Mouse (Mus musculus) spleen, postnatal 4 days (tissue): ENCODE measurements around the gene Mageb18.
A peak's percentile ranks its signal among the peaks of the same experiment; 100 is the strongest.
"Not testable (repeated sequence)": the region's sequence is repeated elsewhere in the genome, so short reads cannot be mapped to it uniquely, and the experiment has no call there.

Source experiments
- DNase-seq, 2 experiments: peaks; one replicate each; pipeline ENCODE4 v3.0.0; 2022; ENCODE audit warnings: low spot score in 2 of 2

Gene Mageb18

DNA sequence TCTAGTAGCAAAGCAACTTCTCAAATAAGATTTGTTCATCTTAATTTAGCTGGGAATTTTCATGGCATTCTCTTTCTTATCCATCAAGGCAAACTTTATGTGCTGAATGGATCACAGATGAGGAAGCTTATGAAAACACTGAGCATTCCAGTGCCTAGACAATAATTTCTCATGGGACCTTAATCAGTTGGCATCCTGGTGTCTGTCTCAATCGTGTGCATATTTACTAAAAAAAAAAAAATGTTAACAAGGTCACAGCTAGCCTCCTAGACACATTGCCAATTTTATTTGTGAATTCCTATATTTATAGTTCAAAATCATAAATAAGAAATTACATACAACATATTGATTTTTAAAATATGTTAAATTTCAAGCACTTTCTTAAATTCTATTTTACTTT is at the start of gene Mageb18:
Gene Mageb18 (minus strand): TSS at position 101 of the 400 bp plus-strand sequence.
- no peak for DNase-seq

DNA sequence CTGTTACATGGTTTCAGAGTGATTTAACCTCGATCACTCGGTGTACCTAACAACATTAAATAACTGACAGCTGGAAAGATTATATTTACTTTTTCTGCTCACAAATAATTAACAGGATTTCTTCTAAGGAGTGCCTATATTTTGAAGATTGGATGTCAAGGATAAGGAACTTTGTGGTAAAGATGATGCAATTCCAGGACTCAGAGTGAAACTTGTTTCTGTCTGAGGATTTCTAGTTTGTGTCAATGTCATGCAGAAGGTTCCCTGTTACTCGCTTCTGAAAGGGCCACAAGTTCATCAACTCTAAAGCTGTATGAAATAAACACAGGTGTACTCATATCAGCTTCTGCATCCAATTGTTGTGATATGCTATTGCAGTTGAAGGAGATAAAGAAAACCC is 13.4 kb upstream of the Mageb18 start:
- DNase-seq = no peak

DNA sequence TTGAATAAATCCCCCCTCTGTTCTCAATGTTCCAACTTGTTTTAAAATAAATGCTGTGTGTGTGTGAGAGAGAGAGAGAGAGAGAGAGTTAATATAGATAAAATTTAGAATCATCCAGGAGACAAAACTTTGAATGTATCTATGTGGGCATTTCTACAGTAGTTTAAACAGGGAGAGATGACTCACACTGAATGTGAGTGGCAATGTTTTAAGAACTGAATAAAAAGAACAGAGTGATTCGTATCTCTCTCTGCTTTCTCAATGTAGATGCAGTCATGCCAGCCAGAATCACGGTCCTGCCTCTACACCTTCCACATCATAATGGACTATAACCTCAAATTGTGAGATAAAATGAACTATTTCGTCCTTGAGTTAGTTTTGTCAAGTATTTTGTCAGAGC is 11.1 kb upstream of the Mageb18 start:
- DNase-seq = no peak

GRCm38 (mm10) chrX:92597324-92597723 is 2.0 kb downstream of the Mageb18 start:
- DNase-seq = no peak

DNA sequence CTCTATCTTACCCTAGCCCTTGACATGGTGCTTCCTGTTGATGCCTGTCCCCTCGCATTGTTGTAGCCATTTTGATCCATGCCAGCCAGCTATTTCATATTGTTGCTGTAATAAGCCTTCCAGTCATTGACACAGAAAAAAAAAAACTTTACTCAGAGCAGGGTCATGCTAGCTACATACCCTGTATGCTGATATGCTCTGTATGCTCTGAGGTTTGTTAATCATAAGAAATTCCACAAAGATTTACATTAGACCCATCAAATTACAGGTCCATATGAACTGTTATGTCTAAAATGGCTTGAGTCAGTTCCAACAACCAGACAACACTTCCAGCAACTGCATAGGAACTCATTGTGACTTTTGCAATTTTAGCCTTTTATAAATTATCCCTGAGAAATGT is 71.5 kb downstream of the Mageb18 start:
- no peak for DNase-seq

- no peak for DNase-seq
Observed at GRCm38 (mm10) chrX:92498254-92498653, 101.1 kb downstream of the Mageb18 start.

GRCm38 (mm10) chrX:92489649-92490048 is 109.7 kb downstream of the Mageb18 start, which contains the start of gene Gm5941:
Gm5941 (plus strand) TSS chrX:92489949.
- not testable (repeated sequence) for DNase-seq

GRCm38 (mm10) chrX:92464773-92465172 is 134.6 kb downstream of the Mageb18 start:
- DNase-seq = no peak

GRCm38 (mm10) chrX:92460496-92460895 is 138.9 kb downstream of the Mageb18 start:
- no peak for DNase-seq

GRCm38 (mm10) chrX:92387384-92387783 is 212.0 kb downstream of the Mageb18 start:
- DNase-seq = no peak

DNA sequence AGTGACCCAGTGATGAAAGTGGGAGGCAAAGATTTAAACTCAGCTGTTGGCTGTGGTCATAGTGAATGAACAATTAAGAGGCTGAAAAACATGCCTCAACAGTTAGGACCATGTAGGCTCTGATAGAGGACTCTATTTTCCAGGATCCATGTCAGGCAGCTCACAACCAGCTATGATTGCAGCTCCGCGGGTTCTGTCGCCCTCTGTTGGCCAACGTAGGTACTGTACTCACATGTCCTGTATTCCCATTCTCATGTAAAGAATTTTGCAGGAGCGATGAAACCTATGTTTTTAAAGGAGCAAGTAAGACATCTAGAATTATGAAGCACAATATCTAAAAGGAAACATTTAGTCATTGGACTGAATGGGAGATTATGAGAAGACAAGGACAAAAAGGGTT is 256.4 kb downstream of the Mageb18 start:
- peak in 1 of 2 experiments; percentile 64 for DNase-seq

DNA sequence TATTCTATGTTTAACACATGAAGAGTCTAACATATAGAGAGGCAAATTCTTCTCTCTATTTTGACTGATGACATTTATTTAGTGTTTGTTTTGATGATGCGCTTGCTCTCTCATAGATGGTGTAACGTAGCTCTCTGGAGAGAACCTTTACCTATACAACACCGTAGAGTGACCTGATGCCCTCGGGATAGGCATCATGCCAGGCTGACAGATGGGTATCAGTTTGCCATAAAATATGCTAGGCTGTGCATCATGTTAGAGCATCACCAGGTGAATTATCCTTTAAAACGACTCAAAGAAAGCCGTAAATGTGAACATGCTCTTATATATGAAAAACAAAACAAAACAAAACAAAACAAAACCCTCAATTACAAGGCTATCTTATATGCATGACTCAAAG is 258.5 kb downstream of the Mageb18 start:
- no peak for DNase-seq

- no peak for DNase-seq
Observed at GRCm38 (mm10) chrX:92339551-92339950, 259.8 kb downstream of the Mageb18 start.

- no peak for DNase-seq
Observed at GRCm38 (mm10) chrX:92333459-92333858, 265.9 kb downstream of the Mageb18 start.

- DNase-seq = no peak
Observed at GRCm38 (mm10) chrX:92323599-92323998, 275.8 kb downstream of the Mageb18 start.

GRCm38 (mm10) chrX:92280619-92281018 is 318.8 kb downstream of the Mageb18 start:
- DNase-seq = no peak
